Mouse (Mus musculus): ENCODE data around the gene Sap25.

Sap25 gene

GRCm38 (mm10) chr5:137627991-137628390 is 13.1 kb upstream of the Sap25 start:
- DNase-seq (ENCODE audit: low spot score in 2 of 2), result no peak

GRCm38 (mm10) chr5:137628498-137629305 is 12.4 kb upstream of the Sap25 start, which contains the start of the genes Fbxo24, Lrch4 and Gm20605:
Fbxo24 (minus strand) TSS chr5:137629002.
Lrch4 (plus strand) TSS chr5:137629121.
Gm20605 (plus strand) TSS chr5:137629175.
- DNase-seq (ENCODE audit: low spot score in 2 of 2), result peak; percentile 95 to 99

- DNase-seq (ENCODE audit: low spot score in 2 of 2), result no peak
Observed at GRCm38 (mm10) chr5:137629306-137629721, 11.8 kb upstream of the Sap25 start.

- peak in 1 of 2 experiments; percentile 38 for DNase-seq (ENCODE audit: low spot score in 2 of 2)
Observed at GRCm38 (mm10) chr5:137629906-137630545, 11.1 kb upstream of the Sap25 start.

GRCm38 (mm10) chr5:137630602-137631001 is 10.5 kb upstream of the Sap25 start:
- peak in 1 of 2 experiments; percentile 21 for DNase-seq (ENCODE audit: low spot score in 2 of 2)

GRCm38 (mm10) chr5:137631171-137631570 is 10.0 kb upstream of the Sap25 start:
- peak in 1 of 2 experiments; percentile 20 for DNase-seq (ENCODE audit: low spot score in 2 of 2)

GRCm38 (mm10) chr5:137631591-137631990 is 9.5 kb upstream of the Sap25 start:
- no peak for DNase-seq (ENCODE audit: low spot score in 2 of 2)

GRCm38 (mm10) chr5:137633397-137634084 is 7.6 kb upstream of the Sap25 start:
- DNase-seq (ENCODE audit: low spot score in 2 of 2), result no peak

GRCm38 (mm10) chr5:137639472-137639871 is 1.7 kb upstream of the Sap25 start:
- no peak for DNase-seq (ENCODE audit: low spot score in 2 of 2)

GRCm38 (mm10) chr5:137642886-137643285 is 1.8 kb downstream of the Sap25 start:
- no peak for DNase-seq (ENCODE audit: low spot score in 2 of 2)

GRCm38 (mm10) chr5:137644484-137644883 is 3.4 kb downstream of the Sap25 start:
- peak in 1 of 2 experiments; percentile 35 for DNase-seq (ENCODE audit: low spot score in 2 of 2)

GRCm38 (mm10) chr5:137645091-137645651 is 4.0 kb downstream of the Sap25 start:
- DNase-seq (ENCODE audit: low spot score in 2 of 2), result no peak

- peak in 1 of 2 experiments; percentile 58 for DNase-seq (ENCODE audit: low spot score in 2 of 2)
Observed at GRCm38 (mm10) chr5:137645652-137646091, 4.5 kb downstream of the Sap25 start, which contains the start of gene Irs3. Irs3 (minus strand) TSS chr5:137645714.

- DNase-seq (ENCODE audit: low spot score in 2 of 2), result no peak
Observed at GRCm38 (mm10) chr5:137647827-137648601, 6.9 kb downstream of the Sap25 start.

- no peak for DNase-seq (ENCODE audit: low spot score in 2 of 2)
Observed at GRCm38 (mm10) chr5:137649251-137649650, 8.1 kb downstream of the Sap25 start.

GRCm38 (mm10) chr5:137649669-137650571 is 8.8 kb downstream of the Sap25 start:
- peak in 1 of 2 experiments; percentile 33 for DNase-seq (ENCODE audit: low spot score in 2 of 2)

- peak; percentile 40 to 67 for DNase-seq (ENCODE audit: low spot score in 2 of 2)
Observed at GRCm38 (mm10) chr5:137652474-137652873, 11.3 kb downstream of the Sap25 start.

- no peak for DNase-seq (ENCODE audit: low spot score in 2 of 2)
Observed at GRCm38 (mm10) chr5:137653366-137653765, 12.2 kb downstream of the Sap25 start.

GRCm38 (mm10) chr5:137654746-137655145 is 13.6 kb downstream of the Sap25 start:
- no peak for DNase-seq (ENCODE audit: low spot score in 2 of 2)

- DNase-seq (ENCODE audit: low spot score in 2 of 2), result peak; percentile 63 to 77
Observed at GRCm38 (mm10) chr5:137656977-137657376, 15.8 kb downstream of the Sap25 start.
